Mouse (Mus musculus): ENCODE data around the gene Gm45837. TPM values are rescaled to one million over a fixed set of nuclear protein-coding genes. Genes with fewer than 3 reads are reported as not detected.

The Gm45837 gene
- total RNA-seq, 2 experiments from 2014 or later, result 35.6 TPM; not detected in 1

GRCm38 (mm10) chr7:101462327-101463068, 51.8 kb downstream of the Gm45837 start:
- no peak for ATAC-seq (ENCODE audit: poor library complexity, severe bottlenecking)

- ATAC-seq (ENCODE audit: poor library complexity, severe bottlenecking), result no peak
Observed at GRCm38 (mm10) chr7:101463665-101464271, 53.1 kb downstream of the Gm45837 start.

- no peak for ATAC-seq (ENCODE audit: poor library complexity, severe bottlenecking)
Observed at GRCm38 (mm10) chr7:101464927-101465326, 54.2 kb downstream of the Gm45837 start.

- ATAC-seq (ENCODE audit: poor library complexity, severe bottlenecking), result no peak
Observed at GRCm38 (mm10) chr7:101465392-101465791, 54.7 kb downstream of the Gm45837 start.

- ATAC-seq (ENCODE audit: poor library complexity, severe bottlenecking), result peak; percentile 79
Observed at GRCm38 (mm10) chr7:101465850-101466580, 55.3 kb downstream of the Gm45837 start.

GRCm38 (mm10) chr7:101466581-101467081, 55.9 kb downstream of the Gm45837 start:
- peak; percentile 75 for ATAC-seq (ENCODE audit: poor library complexity, severe bottlenecking)

GRCm38 (mm10) chr7:101471423-101471822, 60.7 kb downstream of the Gm45837 start:
- ATAC-seq (ENCODE audit: poor library complexity, severe bottlenecking), result no peak

- no peak for ATAC-seq (ENCODE audit: poor library complexity, severe bottlenecking)
Observed at GRCm38 (mm10) chr7:101471968-101472480, 61.3 kb downstream of the Gm45837 start.

GRCm38 (mm10) chr7:101472598-101473558, 62.2 kb downstream of the Gm45837 start:
- no peak for ATAC-seq (ENCODE audit: poor library complexity, severe bottlenecking)

GRCm38 (mm10) chr7:101474399-101474811, 63.7 kb downstream of the Gm45837 start:
- no peak for ATAC-seq (ENCODE audit: poor library complexity, severe bottlenecking)

GRCm38 (mm10) chr7:101476028-101476427, 65.3 kb downstream of the Gm45837 start:
- ATAC-seq (ENCODE audit: poor library complexity, severe bottlenecking), result no peak

GRCm38 (mm10) chr7:101476493-101476892, 65.8 kb downstream of the Gm45837 start:
- ATAC-seq (ENCODE audit: poor library complexity, severe bottlenecking), result no peak

- ATAC-seq (ENCODE audit: poor library complexity, severe bottlenecking), result no peak
Observed at GRCm38 (mm10) chr7:101477200-101477599, 66.5 kb downstream of the Gm45837 start.

- ATAC-seq (ENCODE audit: poor library complexity, severe bottlenecking), result peak; percentile 41; the same call in 1 of the 2 replicates
Observed at GRCm38 (mm10) chr7:101478099-101478498, 67.4 kb downstream of the Gm45837 start.

- ATAC-seq (ENCODE audit: poor library complexity, severe bottlenecking), result no peak
Observed at GRCm38 (mm10) chr7:101479841-101480240, 69.2 kb downstream of the Gm45837 start.

- no peak for ATAC-seq (ENCODE audit: poor library complexity, severe bottlenecking)
Observed at GRCm38 (mm10) chr7:101480671-101481070, 70.0 kb downstream of the Gm45837 start.

- ATAC-seq (ENCODE audit: poor library complexity, severe bottlenecking), result no peak
Observed at GRCm38 (mm10) chr7:101481872-101482498, 71.3 kb downstream of the Gm45837 start.

GRCm38 (mm10) chr7:101482499-101483081, 71.9 kb downstream of the Gm45837 start:
- ATAC-seq (ENCODE audit: poor library complexity, severe bottlenecking), result peak; percentile 35

- ATAC-seq (ENCODE audit: poor library complexity, severe bottlenecking), result no peak
Observed at GRCm38 (mm10) chr7:101483498-101484115, 72.9 kb downstream of the Gm45837 start.

Measured in megakaryocyte, adult 5-6 weeks (primary cell).